Mouse (Mus musculus) intestine, embryonic 16.5 days (tissue): ENCODE results near the gene Prox2. TPM values are rescaled to one million over a fixed set of nuclear protein-coding genes. Genes with fewer than 3 reads are reported as not detected.
"Not testable (repeated sequence)": the region's sequence is repeated elsewhere in the genome, so short reads cannot be mapped to it uniquely, and the experiment has no call there.

Experiments used
- ATAC-seq: fragments of 200-750 bp; cut with Nextera tagmentation; 2 replicates; pipeline ENCODE4 v1.8.0; 2017; ENCODE audit warnings: moderate TSS enrichment, moderate library complexity
- H3K27ac ChIP-seq: fragments of 300-500 bp; sonication (generic); 2 replicates; pipeline ENCODE4 v1.5.1; 2014; ENCODE audit warnings: mild to moderate bottlenecking, low read length
- H3K27me3 ChIP-seq: fragments of 300-500 bp; sonication (generic); replicated peaks from 2 replicates; pipeline ENCODE4 v1.6.1; 2014; ENCODE audit warnings: low read length, control low read depth, mixed read lengths; ENCODE audit not compliant: control insufficient read depth, insufficient read depth
- H3K36me3 ChIP-seq: fragments of 300-500 bp; sonication (generic); 2 replicates; pipeline ENCODE4 v1.6.1; 2014; ENCODE audit warnings: low read length, control low read depth; ENCODE audit not compliant: control insufficient read depth, insufficient read depth
- H3K4me1 ChIP-seq: fragments of 300-500 bp; sonication (generic); 2 replicates; pipeline ENCODE4 v1.6.1; 2014; ENCODE audit warnings: low read length, control low read depth, mixed read lengths; ENCODE audit not compliant: control insufficient read depth, insufficient read depth
- H3K4me2 ChIP-seq: fragments of 300-500 bp; sonication (generic); 2 replicates; pipeline ENCODE4 v1.6.1; 2014; ENCODE audit warnings: low read depth, low read length, control low read depth
- H3K4me3 ChIP-seq: fragments of 300-500 bp; sonication (generic); 2 replicates; pipeline ENCODE4 v1.5.1; 2014; ENCODE audit warnings: mild to moderate bottlenecking, low read length
- H3K9ac ChIP-seq: fragments of 300-500 bp; sonication (generic); 2 replicates; pipeline ENCODE4 v1.6.1; 2014; ENCODE audit warnings: low read depth, low read length
- H3K9me3 ChIP-seq: fragments of 300-500 bp; sonication (generic); 2 replicates; pipeline ENCODE4 v1.6.1; 2016; ENCODE audit warnings: low read length, control low read depth; ENCODE audit not compliant: control insufficient read depth
- WGBS: fragments of 180-500 bp; shearing (Covaris S2); extraction: QIAGEN DNeasy Blood & Tissue Kit; methylation state at CpG from one replicate; pipeline ENCODE4 v1.1.7; 2014; 5-methylcytosine and 5-hydroxymethylcytosine counted together
- polyA plus RNA-seq: library from polyadenylated mRNA; unstranded; fragments of >200 nt; fragmentation: Nextera tagmentation; extraction: Ambion mirVana; gene quantifications from 2 replicates; pipeline ENCODE4 v1.2.1, GENCODE M21; 2015

Prox2 gene
- polyA plus RNA-seq, 1 experiment from 2014 or later = 1.7 TPM

DNA sequence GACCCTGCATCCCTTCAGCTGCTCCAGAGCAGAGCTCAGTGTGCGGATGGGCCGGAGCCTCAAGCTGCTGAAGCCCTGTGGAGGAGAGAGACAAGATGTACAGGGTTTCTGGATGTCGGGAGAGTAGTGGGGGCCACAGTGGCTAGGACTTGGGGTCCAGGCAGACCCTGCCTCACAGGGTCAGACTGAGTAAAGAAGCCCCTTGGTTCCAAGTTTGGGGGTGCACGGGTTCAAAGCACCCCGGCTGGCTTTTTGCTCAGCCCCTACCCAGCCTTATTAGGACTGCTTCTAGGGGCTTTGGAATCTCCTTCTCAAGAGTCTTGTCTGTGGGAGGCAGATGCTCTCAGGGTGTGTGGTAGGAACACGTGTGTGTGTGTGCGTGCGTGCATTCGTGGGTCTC is 36.3 kb upstream of the Prox2 start:
- no peak overlapping the region for H3K27ac ChIP-seq
- H3K36me3 ChIP-seq = no peaks in the 10 kb centered on the region
- no peak overlapping the region for H3K9ac ChIP-seq
- H3K4me1 ChIP-seq = peaks cover 18% of the 10 kb centered on the region; the same call in 1 of the 2 replicates
- 80% methylated on average over 9 of the region's 9 CpGs for WGBS
- no peak for ATAC-seq
- no peak overlapping the region for H3K4me2 ChIP-seq
- H3K4me3 ChIP-seq = no peak overlapping the region
- H3K9me3 ChIP-seq = no peaks in the 10 kb centered on the region
- H3K27me3 ChIP-seq = peaks cover 11% of the 10 kb centered on the region; the same call in 1 of the 2 replicates

DNA sequence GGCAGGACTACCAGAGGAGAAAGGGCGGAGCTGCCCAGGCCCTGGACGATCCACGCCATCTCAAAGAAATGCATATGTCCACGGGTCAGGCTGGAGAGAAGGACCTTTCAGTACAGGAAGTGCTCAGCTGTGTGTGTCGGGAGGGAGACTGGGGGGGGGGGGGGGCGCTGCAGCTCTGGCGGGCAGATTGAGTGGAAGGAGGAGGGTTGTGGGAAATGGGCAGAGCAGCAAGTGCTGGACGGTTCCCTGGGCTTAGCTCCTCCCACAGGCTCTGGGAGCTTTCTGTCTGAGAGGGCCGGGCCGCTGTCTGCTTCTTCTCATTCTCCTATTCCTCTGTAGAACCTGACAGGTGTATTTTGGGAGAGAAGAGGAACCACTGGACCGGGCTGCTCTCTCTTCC is 35.8 kb upstream of the Prox2 start:
- Histone ChIP-seq H3K9ac (no peak overlapping the region), H3K4me2 (no peak overlapping the region)
- ATAC-seq = peak; percentile 43; the same call in 1 of the 2 replicates

DNA sequence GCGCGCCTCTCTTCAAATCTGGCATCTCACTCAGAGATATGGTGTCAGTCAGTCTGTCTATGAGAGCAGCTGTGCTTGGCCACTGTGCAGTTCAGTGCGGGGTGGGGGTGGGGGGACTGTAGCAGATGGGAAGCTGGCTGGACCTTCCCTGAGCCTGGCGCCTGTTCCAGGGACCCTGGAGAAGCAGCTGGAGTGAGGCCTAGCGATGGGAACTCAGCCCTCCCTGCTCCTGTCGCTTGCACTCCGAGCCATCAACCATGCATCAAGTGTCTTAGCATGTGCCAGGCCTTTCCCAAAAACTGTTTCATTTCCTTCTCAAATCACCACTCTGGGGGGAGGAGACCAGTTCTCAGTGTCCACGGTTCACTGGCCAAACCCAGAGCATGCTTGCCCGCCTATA is 35.1 kb upstream of the Prox2 start:
- ATAC-seq = peak; percentile 54

More for the DNA sequence above, 35.8 kb upstream of the Prox2 start:
- peak overlapping the region; percentile 54 for H3K27ac ChIP-seq
- H3K4me3 ChIP-seq = no peak overlapping the region
- no peaks in the 10 kb centered on the region for H3K36me3 ChIP-seq
- peaks cover 8% of the 10 kb centered on the region; the same call in 1 of the 2 replicates for H3K27me3 ChIP-seq
- no peaks in the 10 kb centered on the region for H3K9me3 ChIP-seq
- WGBS = 24% methylated on average over 9 of the region's 11 CpGs
- peaks cover 17% of the 10 kb centered on the region; the same call in 1 of the 2 replicates for H3K4me1 ChIP-seq

GRCm38 (mm10) chr12:85144821-85145220 is 34.3 kb upstream of the Prox2 start:
- Histone ChIP-seq H3K4me2 (no peak overlapping the region), H3K27me3 (no peaks in the 10 kb centered on the region; the same call in 1 of the 2 replicates), H3K9me3 (no peaks in the 10 kb centered on the region), H3K4me1 (peaks cover 13% of the 10 kb centered on the region; the same call in 1 of the 2 replicates), H3K36me3 (no peaks in the 10 kb centered on the region), H3K9ac (no peak overlapping the region), H3K4me3 (no peak overlapping the region), H3K27ac (no peak overlapping the region)
- ATAC-seq = no peak
- WGBS = 99% methylated on average over 4 of the region's 4 CpGs

More for the DNA sequence above, 35.1 kb upstream of the Prox2 start:
- peak overlapping the region; percentile 54; the same call in 1 of the 2 replicates for H3K27ac ChIP-seq
- no peak overlapping the region for H3K9ac ChIP-seq
- H3K4me1 ChIP-seq = peaks cover 13% of the 10 kb centered on the region; the same call in 1 of the 2 replicates
- H3K4me3 ChIP-seq = no peak overlapping the region
- H3K4me2 ChIP-seq = no peak overlapping the region
- H3K27me3 ChIP-seq = peaks cover 3% of the 10 kb centered on the region; the same call in 1 of the 2 replicates
- H3K9me3 ChIP-seq = no peaks in the 10 kb centered on the region
- H3K36me3 ChIP-seq = no peaks in the 10 kb centered on the region
- 59% methylated on average over 9 of the region's 9 CpGs for WGBS

DNA sequence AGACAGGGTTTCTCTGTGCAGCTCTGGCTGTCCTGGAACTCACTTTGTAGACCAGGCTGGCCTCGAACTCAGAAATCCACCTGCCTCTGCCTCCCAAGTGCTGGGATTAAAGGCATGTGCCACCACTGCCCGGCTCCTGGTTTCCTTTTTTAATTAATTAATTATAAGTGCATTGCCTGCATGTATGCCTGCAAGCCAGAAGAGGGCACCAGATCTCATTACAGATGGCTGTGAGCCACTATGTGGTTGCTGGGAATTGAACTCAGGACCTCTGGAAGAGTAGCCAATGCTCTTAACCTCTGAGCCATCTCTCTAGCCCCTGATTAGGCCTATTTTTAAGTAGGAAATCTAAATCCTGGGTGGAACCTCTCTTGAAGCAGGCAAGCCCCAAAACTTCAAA is 33.7 kb upstream of the Prox2 start:
- not testable (repeated sequence) for H3K36me3 ChIP-seq, ATAC-seq, H3K9me3 ChIP-seq, H3K4me2 ChIP-seq, H3K27me3 ChIP-seq, H3K27ac ChIP-seq, H3K4me3 ChIP-seq, H3K9ac ChIP-seq
- peaks cover 13% of the 10 kb centered on the region; the same call in 1 of the 2 replicates for H3K4me1 ChIP-seq
- WGBS = 80% methylated on average over 2 of the region's 2 CpGs

DNA sequence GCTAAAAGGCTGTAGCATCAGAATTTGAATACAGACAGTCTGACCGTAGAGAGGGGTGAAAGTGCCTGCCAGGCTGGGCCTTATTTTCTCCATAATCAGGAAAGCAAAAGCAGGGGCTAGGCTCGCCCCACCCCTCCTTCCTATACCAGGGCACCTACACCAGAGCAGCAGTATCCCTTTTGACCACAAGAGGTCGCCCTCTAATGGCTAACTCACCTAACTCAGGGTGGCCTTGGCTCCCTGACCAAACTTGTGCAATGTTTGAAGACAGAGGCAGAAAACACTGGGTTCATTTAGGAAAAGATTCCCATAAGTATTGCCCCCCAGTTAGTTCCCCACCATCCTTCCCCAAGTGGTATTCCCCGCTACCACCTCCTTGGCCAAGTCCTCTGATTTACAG is 32.2 kb upstream of the Prox2 start:
- H3K36me3 ChIP-seq = no peaks in the 10 kb centered on the region
- no peak for ATAC-seq
- H3K4me3 ChIP-seq = no peak overlapping the region
- H3K27ac ChIP-seq = no peak overlapping the region
- H3K9ac ChIP-seq = no peak overlapping the region
- no peaks in the 10 kb centered on the region for H3K9me3 ChIP-seq
- H3K27me3 ChIP-seq = no peaks in the 10 kb centered on the region; the same call in 1 of the 2 replicates
- H3K4me2 ChIP-seq = no peak overlapping the region
- peaks cover 18% of the 10 kb centered on the region; the same call in 1 of the 2 replicates for H3K4me1 ChIP-seq
- WGBS = 15% methylated on average over 4 of the region's 4 CpGs

DNA sequence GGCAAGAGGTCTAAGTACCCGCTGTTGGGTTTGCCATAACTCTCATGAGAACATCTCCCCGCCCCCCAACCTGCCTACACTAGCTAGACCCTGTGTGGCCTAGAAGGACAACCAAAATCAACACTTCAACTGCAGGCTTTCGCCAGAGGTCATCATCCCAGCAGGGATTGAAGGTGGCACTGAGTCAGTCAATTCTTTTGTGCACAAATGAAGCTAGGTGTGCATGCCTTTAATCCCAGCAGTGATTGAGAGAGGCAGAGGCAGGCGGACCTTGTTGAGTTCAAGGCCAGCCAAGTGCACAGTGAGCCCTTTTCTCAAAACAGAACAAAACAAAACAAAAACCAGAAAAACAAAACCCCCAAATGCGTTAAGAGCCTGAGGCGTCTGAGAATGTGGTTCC is 30.5 kb upstream of the Prox2 start:
- Histone ChIP-seq H3K4me1 (peaks cover 10% of the 10 kb centered on the region; the same call in 1 of the 2 replicates), H3K27me3 (no peaks in the 10 kb centered on the region; the same call in 1 of the 2 replicates), H3K9ac (no peak overlapping the region), H3K27ac (no peak overlapping the region), H3K4me2 (no peak overlapping the region), H3K4me3 (no peak overlapping the region), H3K36me3 (no peaks in the 10 kb centered on the region), H3K9me3 (no peaks in the 10 kb centered on the region)
- no peak for ATAC-seq
- 79% methylated on average over 6 of the region's 6 CpGs for WGBS

GRCm38 (mm10) chr12:85140036-85140701 is 29.6 kb upstream of the Prox2 start:
- no peaks in the 10 kb centered on the region; the same call in 1 of the 2 replicates for H3K27me3 ChIP-seq
- ATAC-seq = no peak
- no peak overlapping the region for H3K4me2 ChIP-seq
- 40% methylated on average over 18 of the region's 18 CpGs for WGBS
- peaks cover 7% of the 10 kb centered on the region; the same call in 1 of the 2 replicates for H3K4me1 ChIP-seq
- H3K4me3 ChIP-seq = no peak overlapping the region
- H3K9me3 ChIP-seq = no peaks in the 10 kb centered on the region
- H3K27ac ChIP-seq = no peak overlapping the region
- H3K36me3 ChIP-seq = no peaks in the 10 kb centered on the region
- H3K9ac ChIP-seq = no peak overlapping the region

- Histone ChIP-seq H3K27ac (no peak overlapping the region), H3K27me3 (no peaks in the 10 kb centered on the region; the same call in 1 of the 2 replicates), H3K4me3 (no peak overlapping the region), H3K4me2 (no peak overlapping the region), H3K36me3 (peaks cover 3% of the 10 kb centered on the region; the same call in 1 of the 2 replicates), H3K4me1 (peaks cover 4% of the 10 kb centered on the region; the same call in 1 of the 2 replicates), H3K9ac (no peak overlapping the region), H3K9me3 (no peaks in the 10 kb centered on the region)
- WGBS = 72% methylated on average over 4 of the region's 4 CpGs
- no peak for ATAC-seq
These were observed 26.1 kb upstream of the Prox2 start for GRCm38 (mm10) chr12:85136627-85137026.
